Mouse (Mus musculus) spleen, postnatal 36 days (tissue): ENCODE results near the gene Irs2.

ENCODE experiments used
- DNase-seq, 2 experiments: peaks; one replicate each; pipeline ENCODE4 v3.0.0; 2022; ENCODE audit warnings: low spot score in 2 of 2, mixed read lengths in 1 of 2

Irs2 gene

DNA sequence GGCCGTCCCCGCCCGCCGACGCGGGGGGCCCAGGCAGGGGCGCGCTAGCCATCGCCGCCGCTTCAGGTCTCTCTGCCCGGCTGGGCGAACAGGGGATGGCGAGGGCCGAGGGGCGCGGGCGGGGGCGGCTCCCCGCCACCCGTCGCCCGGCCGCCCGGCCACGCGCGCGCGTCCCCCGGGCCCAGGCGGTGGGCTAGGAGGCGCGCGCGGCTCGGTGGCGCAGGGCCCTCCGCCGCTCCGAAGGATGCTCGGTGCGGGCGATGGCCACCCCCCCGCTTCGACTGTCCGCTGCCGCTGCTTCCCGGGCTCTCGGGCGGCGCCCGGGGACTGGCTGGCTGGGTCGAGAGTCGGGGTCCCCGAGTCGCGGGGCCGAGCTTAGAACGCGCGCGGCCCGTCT lies at the start of gene Irs2:
TSS of gene Irs2 (minus strand) at position 80 of the 397 bp plus-strand sequence.
- DNase-seq = no peak

DNA sequence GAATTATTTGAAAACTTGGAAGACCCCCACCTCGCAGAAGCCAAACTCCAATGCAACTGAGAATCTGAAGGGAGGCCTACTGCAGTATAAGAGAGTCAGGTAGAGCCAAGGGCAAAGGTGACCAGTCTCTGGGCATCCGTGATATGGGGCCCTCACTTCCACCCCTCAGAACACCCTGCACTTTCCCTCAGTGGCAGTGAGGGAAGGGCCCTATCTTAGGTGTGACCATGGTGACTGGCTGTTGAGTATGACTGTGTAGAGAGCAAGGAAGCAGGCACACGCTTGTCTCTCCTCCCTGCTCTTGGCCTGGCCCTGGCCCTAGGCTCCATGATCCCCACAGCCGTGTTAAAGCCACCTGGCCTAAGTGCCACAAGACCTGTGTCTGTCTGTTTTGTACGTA lies 48.4 kb upstream of the Irs2 start:
- no peak for DNase-seq

DNA sequence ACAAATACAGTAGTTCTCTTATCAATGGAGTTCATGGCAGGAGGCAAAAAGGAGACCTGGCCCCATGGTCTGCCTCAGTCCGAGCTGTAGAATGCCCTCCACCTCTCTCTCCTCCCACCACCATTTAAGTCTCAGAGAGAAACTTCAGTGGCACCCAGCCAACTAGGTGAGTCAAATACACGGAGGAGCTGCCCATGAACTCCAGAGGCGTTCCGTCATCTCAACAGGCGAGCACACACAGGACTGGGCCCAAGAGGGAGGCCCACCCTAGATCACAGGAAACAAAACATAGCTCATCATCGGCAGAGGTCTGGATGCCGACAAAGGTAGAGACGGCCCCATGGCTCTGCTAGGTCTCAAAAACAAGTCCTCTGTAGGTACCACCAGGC lies 47.9 kb upstream of the Irs2 start:
- DNase-seq = no peak

DNA sequence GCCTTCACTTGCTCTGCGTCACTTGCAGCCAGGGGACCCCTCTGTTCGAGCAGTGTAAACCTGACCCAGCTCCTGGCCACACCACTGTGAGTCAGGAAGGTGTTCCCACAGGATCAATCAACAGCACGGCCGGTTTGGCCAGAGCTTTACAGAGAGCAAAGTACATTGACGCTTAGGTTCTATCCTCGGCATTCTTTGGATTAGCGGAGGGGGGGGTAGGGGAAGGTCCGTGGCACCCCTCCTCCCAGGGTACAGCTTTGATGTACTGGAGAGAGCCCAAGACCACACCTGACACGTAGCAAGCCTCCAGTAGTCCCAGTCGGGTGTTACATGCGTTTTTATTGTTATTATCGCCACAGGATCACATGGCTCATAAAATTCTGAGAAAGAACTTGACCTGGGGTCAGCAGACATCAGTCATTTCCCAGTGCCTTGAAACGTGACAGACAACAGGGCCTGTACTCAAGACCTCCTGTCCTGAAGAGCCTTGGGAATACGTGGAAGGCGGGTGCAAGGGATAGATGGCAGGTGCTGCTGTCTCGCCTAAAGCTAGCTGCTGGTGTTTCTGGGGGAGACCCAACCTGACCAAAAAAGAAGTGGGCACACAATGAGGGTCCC lies 47.4 kb upstream of the Irs2 start:
- DNase-seq = no peak

DNA sequence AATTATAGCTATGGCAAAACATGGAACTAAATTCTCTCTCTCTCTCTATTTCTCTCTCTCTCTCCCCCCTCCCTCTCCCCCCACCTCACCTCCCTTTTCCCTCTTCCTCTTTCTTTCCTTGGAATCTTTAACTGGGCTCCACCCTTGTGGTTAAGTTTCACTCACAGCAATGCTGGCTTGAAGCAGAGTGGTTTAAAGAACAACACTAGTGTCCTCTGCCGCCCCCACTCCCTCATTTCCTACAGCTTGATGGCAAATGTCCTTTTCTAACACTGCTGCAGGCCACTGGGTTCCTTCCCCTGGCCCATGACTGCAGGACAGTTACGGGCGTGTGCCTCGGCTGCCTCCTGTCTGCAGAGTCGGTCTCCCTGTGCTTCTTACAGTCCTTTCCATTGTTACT lies 41.6 kb upstream of the Irs2 start:
- DNase-seq = no peak

DNA sequence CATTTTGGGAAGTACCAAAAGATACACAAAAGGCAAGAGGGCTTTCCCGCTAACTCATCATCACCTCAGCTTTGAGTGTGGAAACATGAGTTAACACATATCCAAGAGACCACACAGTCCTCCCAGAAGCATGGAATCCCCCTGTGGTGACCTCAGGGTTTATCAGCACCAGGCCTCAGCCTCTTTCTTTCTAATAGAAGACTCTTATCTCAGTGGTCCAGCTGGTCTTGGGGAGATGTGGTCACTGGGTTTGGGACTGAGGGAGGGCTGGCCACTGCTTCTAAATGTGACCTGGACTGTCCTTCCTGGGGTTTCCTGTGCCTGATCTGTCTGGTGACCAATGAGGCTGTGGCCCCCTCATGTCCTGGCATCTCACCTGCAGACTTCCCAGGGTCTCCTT lies 39.6 kb upstream of the Irs2 start:
- DNase-seq = no peak

DNA sequence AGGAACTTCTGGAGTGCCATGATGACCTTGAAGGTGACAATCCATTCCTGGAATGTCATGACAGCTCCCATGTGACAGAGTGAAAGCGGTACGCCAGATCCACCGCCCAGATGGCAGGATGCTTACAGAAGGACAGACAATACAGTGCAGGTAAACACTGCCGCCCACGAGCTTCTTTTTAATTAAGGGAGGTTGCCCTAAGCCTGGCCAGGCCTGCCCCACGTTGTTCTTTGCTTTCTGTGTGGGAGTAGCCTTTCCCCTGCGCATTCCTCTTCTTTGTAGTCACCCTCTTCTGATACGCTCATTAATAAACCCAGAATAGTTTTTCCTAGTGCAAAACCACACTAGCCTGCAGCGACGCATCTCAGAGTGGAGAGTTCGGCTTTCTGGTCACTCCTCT lies 36.4 kb upstream of the Irs2 start:
- no peak for DNase-seq

DNA sequence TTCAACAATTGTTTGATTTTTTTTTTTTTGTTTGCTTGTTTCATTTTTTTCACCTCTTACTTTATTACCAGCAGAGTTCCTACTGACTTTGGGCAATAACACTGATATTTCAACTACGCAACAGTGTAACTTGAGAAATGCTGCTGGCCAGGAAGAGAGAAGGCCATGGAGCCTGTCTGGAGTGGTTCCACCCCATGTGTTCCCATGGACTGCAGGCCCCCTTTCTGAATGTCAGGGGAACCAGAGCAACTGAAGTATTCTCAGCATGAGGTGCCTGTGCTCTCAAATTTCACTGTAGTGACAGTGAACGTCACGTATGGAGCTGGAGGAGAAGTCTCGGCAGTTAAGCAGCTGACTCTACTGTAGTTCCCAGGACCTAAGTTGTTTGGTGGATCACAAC lies 35.3 kb upstream of the Irs2 start:
- DNase-seq = no peak

DNA sequence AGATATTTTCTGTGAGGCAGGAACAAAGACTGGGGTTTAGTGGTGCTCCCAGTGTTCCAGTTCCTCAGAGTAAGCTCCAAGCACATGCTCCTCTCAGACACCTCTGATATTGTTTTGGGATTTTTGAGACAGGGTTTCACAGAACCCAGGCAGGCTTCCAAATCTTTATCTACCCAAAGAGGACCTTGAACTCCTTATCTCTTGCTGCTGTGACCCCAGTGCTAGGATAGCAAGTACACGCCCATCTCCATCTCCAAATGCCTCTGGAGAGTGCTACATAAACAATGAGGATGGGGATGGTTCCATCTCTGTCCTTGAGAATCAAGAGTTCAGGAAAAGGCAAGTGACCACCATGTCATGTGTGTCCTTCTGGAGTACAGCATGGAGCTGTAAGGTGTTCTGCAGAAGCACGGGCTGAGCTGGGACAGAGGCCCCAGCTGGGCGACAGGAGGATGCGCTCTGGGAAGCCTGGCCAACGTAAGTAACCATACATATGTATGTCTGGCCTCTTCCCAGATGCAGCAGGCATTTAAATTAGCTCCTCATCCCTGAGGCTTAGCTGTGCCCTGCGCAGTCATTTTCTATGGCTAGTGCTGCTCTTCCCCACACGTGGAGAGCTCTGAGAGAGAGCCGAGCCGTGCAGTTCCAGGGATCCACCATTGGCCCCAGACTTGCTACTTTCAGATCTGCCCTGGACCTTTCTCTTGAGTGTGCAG lies 34.8 kb upstream of the Irs2 start:
- DNase-seq = no peak

DNA sequence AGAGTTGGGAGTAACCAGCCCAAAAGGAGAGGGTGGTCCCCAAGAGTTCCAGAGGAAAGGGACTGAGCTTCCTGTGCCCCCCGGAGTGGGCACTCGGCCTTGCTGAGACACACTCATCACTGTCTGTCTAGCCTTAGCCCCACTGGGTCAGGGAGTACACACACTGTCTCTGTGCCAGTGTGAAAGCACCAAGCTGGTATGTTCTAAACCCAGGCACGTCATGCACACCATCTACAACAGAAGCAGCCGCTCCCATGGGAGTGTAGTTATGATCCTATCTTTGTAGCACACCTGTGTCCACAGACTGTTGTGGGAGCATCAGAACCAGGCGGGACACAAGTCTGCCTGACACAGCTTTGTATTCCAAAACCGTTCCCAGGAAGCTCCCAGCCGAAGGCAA lies 31.8 kb upstream of the Irs2 start:
- no peak for DNase-seq

DNA sequence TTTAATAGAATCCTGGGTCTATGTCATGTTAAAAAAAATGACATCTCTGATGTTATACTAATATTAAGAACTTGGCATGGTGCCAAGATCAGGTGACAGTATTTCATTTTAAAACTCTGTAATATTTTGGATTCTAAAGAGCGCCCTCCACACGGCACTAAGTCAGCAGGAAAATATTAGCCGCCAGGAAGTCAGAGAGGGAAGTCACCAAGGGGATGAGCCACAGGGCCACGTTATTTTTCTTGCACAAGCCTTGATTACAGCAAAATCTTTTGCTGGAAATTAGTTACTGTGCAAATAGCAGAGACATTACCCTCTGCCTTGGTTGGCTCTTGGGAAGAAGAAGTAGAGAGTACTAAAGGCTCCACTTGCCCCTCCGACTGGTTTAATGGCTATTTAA lies 30.5 kb upstream of the Irs2 start:
- peak in 1 of 2 experiments; percentile 7 for DNase-seq

DNA sequence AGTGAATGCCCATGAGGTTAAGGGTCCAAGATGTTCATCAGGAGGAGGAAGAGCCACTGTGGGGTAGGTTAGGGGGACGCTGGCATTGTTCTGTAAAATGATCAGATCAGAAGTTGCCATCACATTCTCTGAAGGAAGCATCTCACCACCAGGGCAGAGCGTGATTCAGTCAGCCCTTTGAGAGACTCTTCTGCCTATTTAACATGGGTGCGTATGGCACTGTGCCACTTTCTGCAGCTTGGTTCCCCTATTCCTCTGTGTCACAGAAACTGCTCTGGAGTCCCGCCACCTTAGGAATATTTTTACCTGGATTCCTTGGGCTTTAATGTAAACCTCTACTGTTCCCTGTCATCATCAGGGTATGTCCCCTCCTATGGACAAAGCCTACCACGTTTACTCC lies 30.1 kb upstream of the Irs2 start:
- DNase-seq = no peak

DNA sequence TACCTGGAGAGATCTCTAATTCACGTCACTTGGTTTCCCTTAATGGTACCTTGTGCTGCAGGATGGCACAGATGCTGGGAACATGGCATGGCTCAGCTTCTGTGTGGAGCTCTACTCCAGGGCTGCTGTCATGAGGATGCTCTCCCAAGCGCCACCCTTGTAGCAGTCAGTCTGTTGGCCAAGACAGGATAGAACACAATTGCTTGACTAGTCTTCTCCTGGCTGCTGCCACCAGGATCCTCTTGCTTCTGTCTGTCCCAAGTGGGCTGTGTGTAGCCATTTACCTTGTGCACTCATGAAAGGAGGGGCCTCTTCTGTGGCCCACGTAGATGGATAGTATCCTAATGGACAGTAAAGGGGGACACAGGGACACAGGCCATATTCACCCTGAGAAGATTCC lies 28.5 kb upstream of the Irs2 start:
- DNase-seq = no peak

DNA sequence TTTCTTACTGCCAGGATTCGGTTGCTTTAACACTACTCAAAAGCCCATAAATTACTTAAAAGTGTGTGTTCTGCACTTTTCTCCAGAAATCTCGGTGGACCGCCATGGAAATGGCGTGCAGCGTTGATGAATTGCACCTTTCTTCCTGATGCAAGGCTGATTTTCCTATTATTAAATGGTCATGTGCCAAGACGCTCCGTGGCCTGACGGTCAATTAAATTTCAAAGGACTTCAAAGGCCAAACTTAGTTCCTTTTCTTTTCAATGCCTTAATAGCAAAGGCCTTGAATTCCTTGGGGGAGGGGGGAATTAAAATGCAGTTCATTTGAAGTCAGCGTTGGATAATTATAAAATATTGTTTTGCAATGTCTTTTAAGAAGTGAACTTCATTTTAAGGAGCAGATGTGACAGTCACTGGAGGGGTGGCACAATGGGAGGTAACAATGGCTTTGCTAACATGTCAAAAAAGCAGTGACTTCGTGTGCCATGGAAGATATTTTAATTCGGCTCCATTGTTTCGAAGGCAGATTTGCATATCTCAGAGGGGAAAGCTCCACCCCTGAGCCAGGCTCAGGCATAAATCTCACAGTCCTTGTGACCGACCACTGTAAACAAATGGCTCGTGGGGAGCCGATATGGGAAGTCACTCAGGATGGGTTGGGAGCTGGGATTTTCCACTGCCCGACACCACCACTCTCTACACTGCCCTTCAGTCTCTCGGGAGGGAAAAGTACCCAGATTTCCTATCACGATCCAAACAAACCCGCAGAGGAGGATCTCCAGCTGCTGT lies 27.6 kb upstream of the Irs2 start:
- no peak for DNase-seq

DNA sequence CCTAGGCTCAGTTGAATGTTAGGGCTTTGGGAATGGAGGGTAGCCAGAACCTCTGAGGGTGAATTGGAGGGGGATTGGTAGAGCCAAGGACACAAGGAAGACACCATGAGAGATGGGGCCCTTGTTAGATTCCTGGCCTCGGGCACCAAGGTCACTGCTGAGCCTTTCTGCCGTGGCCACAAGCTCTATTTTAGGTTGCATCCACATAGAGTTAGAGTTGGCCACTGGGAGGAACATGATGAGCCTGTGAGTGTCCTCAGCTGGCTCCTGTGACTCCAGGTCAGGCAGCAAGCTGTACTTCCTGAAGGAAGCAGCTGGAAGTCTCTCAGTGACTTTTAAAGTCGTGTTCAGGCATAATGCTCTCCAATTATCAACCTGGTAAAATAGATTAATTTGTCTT lies 16.6 kb upstream of the Irs2 start:
- DNase-seq = no peak

DNA sequence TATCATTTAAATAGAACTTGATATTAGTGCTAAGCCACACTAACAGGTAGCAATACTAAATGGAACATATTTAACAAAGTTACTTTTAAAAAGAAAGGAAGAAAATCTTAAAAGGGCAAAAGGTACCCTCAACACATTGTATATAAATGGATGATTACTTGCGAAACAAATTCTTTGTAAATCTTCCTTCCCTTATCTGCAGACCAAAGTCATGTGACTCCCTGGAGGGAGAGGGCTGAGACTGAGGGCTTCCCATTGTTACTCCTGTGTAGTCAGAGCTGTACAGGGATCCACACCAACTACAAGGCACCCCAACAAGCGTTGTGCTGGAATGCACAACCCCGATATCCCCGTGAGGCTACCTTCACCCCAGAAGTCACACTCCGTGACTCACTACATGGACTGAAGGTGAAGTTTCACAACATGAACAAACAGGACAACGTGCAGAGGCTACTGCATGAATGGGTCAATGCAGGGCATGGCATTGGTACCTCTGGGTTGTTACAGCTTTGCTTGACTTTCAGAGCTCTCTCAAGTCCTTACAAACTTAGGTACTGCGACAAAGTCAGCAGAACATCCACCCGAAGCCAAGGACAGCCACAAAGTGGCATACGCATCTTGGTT lies 12.8 kb upstream of the Irs2 start:
- no peak for DNase-seq

DNA sequence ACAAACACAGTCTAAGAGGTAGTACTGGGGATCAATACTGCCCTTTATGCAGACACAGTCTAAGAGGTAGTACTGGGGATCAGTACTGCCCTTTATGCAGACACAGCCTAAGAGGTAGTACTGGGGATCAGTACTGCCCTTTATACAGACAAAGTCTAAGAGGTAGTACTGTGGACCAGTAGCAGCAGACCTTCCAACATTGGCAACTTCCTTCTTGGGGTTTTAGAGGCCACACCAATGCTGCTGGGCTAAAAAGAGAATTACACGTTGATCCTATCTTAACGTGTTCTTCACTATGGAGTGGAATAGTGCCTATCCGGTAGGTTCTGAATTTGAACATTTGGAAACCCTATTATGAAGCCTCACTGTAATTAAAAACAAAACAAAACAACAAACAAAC lies 7.4 kb upstream of the Irs2 start:
- DNase-seq = no peak

DNA sequence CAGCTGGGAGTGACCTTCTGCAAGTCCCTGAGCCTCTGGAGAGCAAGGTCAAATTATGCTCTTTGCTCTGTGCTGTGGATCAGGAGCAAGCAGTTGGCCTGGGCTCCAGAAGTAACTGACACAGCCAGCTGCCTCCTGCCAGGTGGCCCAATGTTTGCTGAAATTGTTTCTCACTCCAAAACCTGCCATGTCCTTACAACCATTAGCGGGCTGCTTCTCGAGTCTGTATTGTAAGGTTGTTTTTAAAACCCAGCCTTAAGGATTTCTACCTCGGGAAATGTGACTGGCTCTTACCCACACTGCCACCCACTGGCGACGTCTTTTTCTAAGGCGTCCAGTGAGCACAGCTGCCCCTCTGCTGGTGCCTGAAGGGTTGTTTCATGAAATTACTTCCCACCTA lies 5.0 kb upstream of the Irs2 start:
- DNase-seq = peak; percentile 56

DNA sequence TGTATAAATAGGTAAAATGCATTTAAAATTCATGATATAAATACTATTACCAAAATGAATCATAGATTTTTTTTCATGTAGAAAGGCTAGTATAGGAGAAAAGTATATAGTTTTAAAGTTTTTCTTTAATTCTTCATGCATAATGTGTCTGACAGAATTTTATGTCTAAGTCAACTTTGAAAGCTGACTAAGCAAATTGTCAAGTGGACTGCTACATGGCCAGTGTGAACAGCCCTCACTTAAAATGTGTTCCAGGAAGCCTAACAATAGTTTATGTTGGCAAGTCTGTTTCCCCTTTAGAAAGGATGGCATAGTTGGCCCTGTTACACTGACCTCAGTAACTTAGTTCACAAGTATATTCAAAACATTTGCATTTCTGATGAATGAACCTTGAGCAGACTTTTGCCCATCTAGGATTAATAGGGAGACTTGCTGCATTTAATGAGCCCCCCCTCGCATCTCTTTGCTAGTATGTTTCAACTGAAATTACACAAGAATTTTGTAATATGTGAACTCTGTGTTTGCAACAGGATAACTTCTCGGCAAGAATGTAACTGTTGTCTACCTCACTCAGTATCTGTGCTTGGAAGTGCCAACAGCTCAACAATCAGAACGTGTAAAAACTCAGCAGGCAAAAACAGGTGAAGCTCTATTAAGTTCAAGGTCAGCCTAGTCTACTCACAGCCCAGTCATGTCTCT lies 3.7 kb upstream of the Irs2 start:
- no peak for DNase-seq

DNA sequence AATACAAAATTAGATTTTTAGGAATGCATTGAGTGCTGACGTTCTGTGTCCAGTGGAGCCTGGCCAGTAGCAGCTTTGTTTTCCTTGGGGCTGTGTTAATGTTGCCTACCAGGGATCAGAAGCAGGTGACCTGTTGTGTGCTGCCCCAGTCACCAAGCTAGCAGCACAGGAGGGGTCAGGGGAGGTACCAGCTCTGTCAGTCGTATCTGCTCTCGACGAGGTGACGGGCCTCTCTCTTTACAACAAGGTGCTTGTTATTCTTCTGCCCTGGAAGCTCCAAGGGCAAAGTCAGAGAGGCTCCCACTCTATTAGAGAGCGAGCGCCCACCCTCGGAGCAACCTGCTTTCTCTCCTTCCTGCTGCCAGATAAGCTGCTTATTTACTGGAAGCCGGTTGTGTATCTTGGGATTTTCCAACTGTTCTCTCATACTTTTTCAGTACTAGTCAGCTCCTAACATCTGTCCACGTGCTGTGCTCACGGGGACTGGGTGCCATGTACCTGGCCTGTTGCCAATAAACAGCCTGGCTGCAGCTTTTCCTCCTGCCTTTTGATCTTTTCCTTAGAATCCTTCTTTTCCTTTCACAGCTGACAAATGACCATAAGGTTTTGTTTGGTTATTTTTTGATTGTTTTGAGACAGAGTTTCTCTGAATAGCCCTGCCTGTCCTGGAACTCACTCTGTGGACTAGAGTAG lies 2.8 kb upstream of the Irs2 start:
- DNase-seq = no peak

DNA sequence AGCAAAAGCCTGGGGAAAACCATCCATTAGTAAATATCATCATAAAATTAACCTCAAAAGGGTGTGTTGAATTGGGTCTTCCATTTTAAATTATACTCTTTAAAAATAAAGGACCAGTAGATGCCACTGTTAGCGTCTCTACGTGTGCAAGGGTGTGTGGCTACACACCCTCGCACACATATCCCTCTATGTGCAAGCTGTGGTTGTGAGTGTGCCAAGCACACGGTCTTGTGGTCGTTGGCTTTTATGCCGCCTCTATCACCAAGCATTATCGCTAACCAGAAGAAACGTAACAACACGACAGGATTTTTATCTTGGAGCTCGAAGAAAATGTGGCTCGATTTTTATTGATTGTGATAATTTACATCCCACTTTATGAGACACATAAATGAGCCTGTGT lies 2.1 kb upstream of the Irs2 start:
- no peak for DNase-seq
